Mouse (Mus musculus) liver, embryonic 16.5 days (tissue): Measurements from ENCODE around the gene Gm21954. TPM values are rescaled to one million over a fixed set of nuclear protein-coding genes. Genes with fewer than 3 reads are reported as not detected.

ENCODE experiments used
- ATAC-seq: fragments of 200-750 bp; cut with Nextera tagmentation; 2 replicates; pipeline ENCODE4 v1.8.0; 2017; ENCODE audit warnings: low read depth, mild to moderate bottlenecking, moderate number of reproducible peaks, moderate library complexity
- H3K27ac ChIP-seq: fragments of 300-500 bp; sonication (generic); 2 replicates; pipeline ENCODE4 v1.5.1; 2014; ENCODE audit warnings: mild to moderate bottlenecking, low read length
- H3K27me3 ChIP-seq: fragments of 300-500 bp; sonication (generic); 2 replicates; pipeline ENCODE4 v1.6.1; 2014; ENCODE audit warnings: low read depth, low read length, mixed read lengths; ENCODE audit not compliant: control insufficient read depth, insufficient read depth
- H3K36me3 ChIP-seq: fragments of 300-500 bp; sonication (generic); 2 replicates; pipeline ENCODE4 v1.6.1; 2014; ENCODE audit warnings: mild to moderate bottlenecking; ENCODE audit not compliant: control insufficient read depth, insufficient read depth
- H3K4me1 ChIP-seq: fragments of 300-500 bp; sonication (generic); 2 replicates; pipeline ENCODE4 v1.6.1; 2014; ENCODE audit warnings: low read depth, low read length, mixed read lengths; ENCODE audit not compliant: control insufficient read depth
- H3K4me2 ChIP-seq: fragments of 300-500 bp; sonication (generic); 2 replicates; pipeline ENCODE4 v1.6.1; 2014; ENCODE audit warnings: low read depth, low read length, mixed read lengths
- H3K4me3 ChIP-seq: fragments of 300-500 bp; sonication (generic); 2 replicates; pipeline ENCODE4 v1.5.1; 2014; ENCODE audit warnings: low read depth, mild to moderate bottlenecking, low read length
- H3K9ac ChIP-seq: fragments of 300-500 bp; sonication (generic); 2 replicates; pipeline ENCODE4 v1.6.1; 2014; ENCODE audit warnings: low read depth, low read length
- H3K9me3 ChIP-seq: fragments of 300-500 bp; sonication (generic); replicated peaks from 2 replicates; pipeline ENCODE4 v1.6.1; 2016; ENCODE audit warnings: low read length; ENCODE audit not compliant: control insufficient read depth
- WGBS: fragments of 180-500 bp; shearing (Covaris S2); extraction: QIAGEN DNeasy Blood & Tissue Kit; methylation state at CpG from one replicate; pipeline ENCODE4 v1.1.7; 2014; ENCODE audit not compliant: insufficient replicate concordance; 5-methylcytosine and 5-hydroxymethylcytosine counted together
- polyA plus RNA-seq: library from polyadenylated mRNA; unstranded; fragments of >200 nt; fragmentation: Nextera tagmentation; extraction: Ambion mirVana; gene quantifications from 2 replicates; pipeline ENCODE4 v1.2.1, GENCODE M21; 2015

Gene Gm21954
- not detected in 2 replicates for polyA plus RNA-seq

- Histone ChIP-seq H3K36me3 (no peaks in the 10 kb centered on the region), H3K9ac (no peak within 1 kb of the TSS), H3K4me1 (no peaks in the 10 kb centered on the region), H3K27ac (no peak within 1 kb of the TSS), H3K4me2 (no peak within 1 kb of the TSS), H3K9me3 (no peaks in the 10 kb centered on the region), H3K4me3 (no peak within 1 kb of the TSS), H3K27me3 (no peaks in the 10 kb centered on the region)
- WGBS, result 55% methylated on average over 2 of the region's 2 CpGs
- ATAC-seq, result no peak
Measured at GRCm38 (mm10) chr3:55472110-55472509, at the start of gene Gm21954. TSS of gene Gm21954 (minus strand) at chr3:55472210.

GRCm38 (mm10) chr3:55521776-55522175, 49.8 kb upstream of the Gm21954 start:
- H3K27me3 ChIP-seq, result no peaks in the 10 kb centered on the region
- H3K27ac ChIP-seq, result no peak overlapping the region
- no peak overlapping the region for H3K9ac ChIP-seq
- no peaks in the 10 kb centered on the region for H3K9me3 ChIP-seq
- no peak overlapping the region for H3K4me3 ChIP-seq
- no peak overlapping the region for H3K4me2 ChIP-seq
- H3K36me3 ChIP-seq, result no peaks in the 10 kb centered on the region
- H3K4me1 ChIP-seq, result no peaks in the 10 kb centered on the region
- ATAC-seq, result no peak
- WGBS, result 67% methylated on average over 8 of the region's 8 CpGs

- WGBS, result 26% methylated on average over 12 of the region's 12 CpGs
- ATAC-seq, result no peak
- Histone ChIP-seq H3K4me3 (no peak overlapping the region), H3K27me3 (no peaks in the 10 kb centered on the region), H3K9ac (no peak overlapping the region), H3K27ac (no peak overlapping the region), H3K36me3 (no peaks in the 10 kb centered on the region), H3K4me2 (no peak overlapping the region), H3K9me3 (no peaks in the 10 kb centered on the region), H3K4me1 (no peaks in the 10 kb centered on the region)
Measured at GRCm38 (mm10) chr3:55520240-55521180, 48.5 kb upstream of the Gm21954 start.

GRCm38 (mm10) chr3:55517454-55518014, 45.5 kb upstream of the Gm21954 start:
- H3K4me2 ChIP-seq, result no peak overlapping the region
- H3K9ac ChIP-seq, result no peak overlapping the region
- H3K9me3 ChIP-seq, result no peaks in the 10 kb centered on the region
- no peak overlapping the region for H3K4me3 ChIP-seq
- no peaks in the 10 kb centered on the region for H3K27me3 ChIP-seq
- 39% methylated on average over 17 of the region's 17 CpGs for WGBS
- no peaks in the 10 kb centered on the region for H3K36me3 ChIP-seq
- no peak overlapping the region for H3K27ac ChIP-seq
- H3K4me1 ChIP-seq, result no peaks in the 10 kb centered on the region
- no peak for ATAC-seq

GRCm38 (mm10) chr3:55515966-55516365, 44.0 kb upstream of the Gm21954 start:
- Histone ChIP-seq H3K4me2 (no peak overlapping the region), H3K4me3 (no peak overlapping the region), H3K36me3 (no peaks in the 10 kb centered on the region), H3K9me3 (no peaks in the 10 kb centered on the region), H3K27me3 (no peaks in the 10 kb centered on the region), H3K27ac (no peak overlapping the region), H3K4me1 (no peaks in the 10 kb centered on the region), H3K9ac (no peak overlapping the region)
- ATAC-seq, result no peak
- WGBS, result 64% methylated on average over 5 of the region's 5 CpGs

- Histone ChIP-seq H3K4me2 (no peak overlapping the region), H3K36me3 (no peaks in the 10 kb centered on the region), H3K4me3 (no peak overlapping the region), H3K27me3 (no peaks in the 10 kb centered on the region), H3K9ac (no peak overlapping the region), H3K9me3 (no peaks in the 10 kb centered on the region), H3K27ac (no peak overlapping the region), H3K4me1 (no peaks in the 10 kb centered on the region)
- WGBS, result 57% methylated on average over 6 of the region's 6 CpGs
- no peak for ATAC-seq
Measured at GRCm38 (mm10) chr3:55511658-55512057, 39.6 kb upstream of the Gm21954 start.

- H3K36me3 ChIP-seq, result no peaks in the 10 kb centered on the region
- 75% methylated on average over 7 of the region's 7 CpGs for WGBS
- ATAC-seq, result no peak
Measured at GRCm38 (mm10) chr3:55510198-55510597, 38.2 kb upstream of the Gm21954 start.

GRCm38 (mm10) chr3:55499298-55499697, 27.3 kb upstream of the Gm21954 start:
- no peak for ATAC-seq
- Histone ChIP-seq H3K9ac (no peak overlapping the region), H3K4me2 (no peak overlapping the region), H3K27me3 (no peaks in the 10 kb centered on the region), H3K4me3 (no peak overlapping the region), H3K36me3 (no peaks in the 10 kb centered on the region), H3K27ac (no peak overlapping the region), H3K9me3 (no peaks in the 10 kb centered on the region), H3K4me1 (no peaks in the 10 kb centered on the region)
- 69% methylated on average over 7 of the region's 7 CpGs for WGBS

More at GRCm38 (mm10) chr3:55510198-55510597, 38.2 kb upstream of the Gm21954 start:
- no peak overlapping the region for H3K27ac ChIP-seq
- no peaks in the 10 kb centered on the region for H3K9me3 ChIP-seq
- no peak overlapping the region for H3K4me2 ChIP-seq
- no peak overlapping the region for H3K4me3 ChIP-seq
- H3K9ac ChIP-seq, result no peak overlapping the region
- no peaks in the 10 kb centered on the region for H3K4me1 ChIP-seq
- no peaks in the 10 kb centered on the region for H3K27me3 ChIP-seq

GRCm38 (mm10) chr3:55496462-55496941, 24.5 kb upstream of the Gm21954 start:
- 60% methylated on average over 9 of the region's 9 CpGs for WGBS

More at GRCm38 (mm10) chr3:55496462-55496941, 24.5 kb upstream of the Gm21954 start:
- Histone ChIP-seq H3K4me1 (no peaks in the 10 kb centered on the region), H3K4me3 (no peak overlapping the region), H3K9ac (no peak overlapping the region), H3K27ac (no peak overlapping the region), H3K4me2 (no peak overlapping the region), H3K9me3 (no peaks in the 10 kb centered on the region), H3K36me3 (no peaks in the 10 kb centered on the region), H3K27me3 (no peaks in the 10 kb centered on the region)
- no peak for ATAC-seq
